Mouse (Mus musculus) stomach, embryonic 15.5 days (tissue): ENCODE results near the gene Eepd1. TPM values are rescaled to one million over a fixed set of nuclear protein-coding genes. Genes with fewer than 3 reads are reported as not detected.

Experiments
- ATAC-seq: fragments of 200-750 bp; cut with Nextera tagmentation; 2 replicates; pipeline ENCODE4 v1.8.0; 2017; ENCODE audit warnings: low read depth, moderate number of reproducible peaks, moderate TSS enrichment; ENCODE audit not compliant: insufficient read depth, low FRiP score
- H3K27ac ChIP-seq: fragments of 300-500 bp; sonication (generic); 2 replicates; pipeline ENCODE4 v1.5.1; 2015; ENCODE audit warnings: mild to moderate bottlenecking, inconsistent platforms
- H3K27me3 ChIP-seq: fragments of 300-500 bp; sonication (generic); replicated peaks from 2 replicates; pipeline ENCODE4 v1.6.1; 2015; ENCODE audit warnings: inconsistent platforms
- H3K36me3 ChIP-seq: fragments of 300-500 bp; sonication (generic); 2 replicates; pipeline ENCODE4 v1.6.1; 2015; ENCODE audit warnings: inconsistent platforms
- H3K4me1 ChIP-seq: fragments of 300-500 bp; sonication (generic); 2 replicates; pipeline ENCODE4 v1.6.1; 2015; ENCODE audit warnings: inconsistent platforms
- H3K4me2 ChIP-seq: fragments of 300-500 bp; sonication (generic); 2 replicates; pipeline ENCODE4 v1.6.1; 2015; ENCODE audit warnings: mild to moderate bottlenecking, inconsistent platforms
- H3K4me3 ChIP-seq: fragments of 300-500 bp; sonication (generic); replicated peaks from 2 replicates; pipeline ENCODE4 v1.5.1; 2015; ENCODE audit warnings: inconsistent platforms
- H3K9ac ChIP-seq: fragments of 300-500 bp; sonication (generic); 2 replicates; pipeline ENCODE4 v1.6.1; 2015; ENCODE audit warnings: inconsistent platforms
- H3K9me3 ChIP-seq: fragments of 300-500 bp; sonication (generic); 2 replicates; pipeline ENCODE4 v1.6.1; 2016; ENCODE audit warnings: inconsistent platforms
- WGBS: fragments of 180-500 bp; shearing (Covaris S2); methylation state at CpG from one replicate; pipeline ENCODE4 v1.1.7; 2015; 5-methylcytosine and 5-hydroxymethylcytosine counted together
- polyA plus RNA-seq: library from polyadenylated mRNA; unstranded; fragments of >200 nt; fragmentation: Nextera tagmentation; extraction: Ambion mirVana; gene quantifications from 2 replicates; pipeline ENCODE4 v1.2.1, GENCODE M21; 2015

Gene Eepd1
- polyA plus RNA-seq, 1 experiment from 2014 or later: 10.0 TPM

DNA sequence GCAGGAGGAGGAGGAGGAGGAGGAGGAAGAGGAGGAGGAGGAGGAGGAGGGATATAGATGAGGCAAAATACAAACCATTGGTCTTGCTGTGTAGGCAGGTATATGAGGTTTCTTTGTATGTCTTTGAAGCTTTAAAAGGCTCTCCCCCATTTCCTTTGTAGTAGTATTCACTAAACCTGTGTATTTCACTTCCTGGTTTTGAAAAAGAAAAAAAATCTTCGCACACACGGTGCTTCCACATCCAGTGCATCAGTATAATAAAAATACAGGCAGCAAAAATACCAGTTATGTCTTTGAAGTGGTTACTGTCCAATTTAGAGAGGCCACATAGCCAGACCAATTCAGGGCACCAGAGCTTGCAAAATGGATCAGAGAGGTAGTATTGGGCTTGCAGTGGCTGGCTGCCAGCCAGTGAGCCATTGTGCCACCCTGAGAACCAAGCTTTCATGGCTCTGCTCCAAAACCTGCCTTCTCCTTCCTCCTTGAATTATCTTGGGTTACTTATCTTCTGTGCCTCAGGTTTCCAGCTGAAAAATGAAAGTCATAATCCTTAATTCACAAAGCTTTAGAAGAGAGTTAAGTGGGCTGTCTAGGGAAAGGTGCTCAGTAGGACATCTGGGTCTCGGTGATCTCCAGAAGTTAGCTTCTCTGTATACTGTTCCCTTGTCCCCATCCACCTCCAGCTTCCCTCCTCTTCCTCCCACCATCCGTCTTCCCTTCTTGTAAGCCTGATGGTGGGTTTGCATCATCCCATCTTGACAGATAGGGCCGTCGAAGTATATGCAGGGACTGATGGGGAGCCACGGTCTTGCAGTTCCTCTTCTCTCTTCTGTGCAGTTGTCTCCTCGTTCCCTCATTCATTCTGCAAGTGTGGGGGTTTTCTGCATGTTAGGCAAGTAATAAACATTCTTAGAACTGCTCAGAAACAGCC lies 68.0 kb downstream of the Eepd1 start:
- Histone ChIP-seq H3K36me3 (no peaks in the 10 kb centered on the region), H3K4me1 (no peaks in the 10 kb centered on the region), H3K27ac (no peak overlapping the region), H3K4me3 (no peak overlapping the region), H3K9ac (no peak overlapping the region), H3K27me3 (no peaks in the 10 kb centered on the region), H3K9me3 (no peaks in the 10 kb centered on the region), H3K4me2 (no peak overlapping the region)
- no peak for ATAC-seq
- WGBS: 75% methylated on average over 8 of the region's 8 CpGs

DNA sequence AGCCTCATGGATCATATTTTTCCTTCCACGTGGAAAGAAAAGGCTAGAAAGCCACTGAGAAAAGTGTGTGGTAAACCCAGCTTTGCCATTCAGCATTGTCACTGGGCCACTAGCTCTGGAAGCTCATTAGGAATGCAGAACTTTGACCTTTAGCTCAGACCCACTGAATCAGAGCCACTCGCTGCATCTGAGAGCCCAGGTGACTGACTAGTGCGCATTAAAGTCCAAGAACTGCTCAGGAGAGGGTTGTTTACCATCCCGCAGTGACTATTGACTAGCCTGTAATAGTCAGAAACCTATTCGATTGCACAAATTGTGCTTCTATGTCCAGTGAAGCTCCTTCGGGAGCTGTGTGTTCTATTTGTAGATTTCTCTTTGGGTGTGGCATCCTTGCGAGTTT lies 68.8 kb downstream of the Eepd1 start:
- ATAC-seq: no peak; the same call in 1 of the 2 replicates
- 84% methylated on average over 7 of the region's 7 CpGs for WGBS
- H3K27ac ChIP-seq: no peak overlapping the region

DNA sequence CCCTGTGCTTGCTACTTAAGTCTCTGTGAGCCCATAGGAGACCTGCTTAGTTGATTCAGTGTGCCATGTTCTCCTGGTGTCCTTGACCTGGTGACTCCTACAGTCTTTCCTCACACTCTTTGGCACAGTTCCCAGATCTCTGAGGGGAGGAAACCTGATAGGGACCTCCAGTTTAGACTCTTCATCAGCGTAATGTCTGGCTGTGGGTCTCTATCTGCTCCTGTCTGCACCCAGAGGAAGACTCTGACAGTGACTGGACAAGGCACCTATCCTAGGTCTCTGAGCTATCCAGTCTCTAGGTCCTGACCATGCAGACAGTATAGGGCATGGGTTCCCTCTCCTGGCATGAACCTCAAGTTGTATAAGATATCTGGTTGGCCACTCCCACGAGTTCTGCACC lies 71.2 kb downstream of the Eepd1 start:
- no peak overlapping the region for H3K4me3 ChIP-seq
- WGBS: 67% methylated on average over 2 of the region's 2 CpGs
- no peak overlapping the region for H3K9ac ChIP-seq
- H3K36me3 ChIP-seq: no peaks in the 10 kb centered on the region
- no peaks in the 10 kb centered on the region for H3K9me3 ChIP-seq
- H3K27me3 ChIP-seq: no peaks in the 10 kb centered on the region
- no peak overlapping the region for H3K27ac ChIP-seq
- H3K4me2 ChIP-seq: no peak overlapping the region
- no peaks in the 10 kb centered on the region for H3K4me1 ChIP-seq
- no peak for ATAC-seq

More for the DNA sequence above, 68.8 kb downstream of the Eepd1 start:
- no peak overlapping the region for H3K4me3 ChIP-seq
- H3K36me3 ChIP-seq: no peaks in the 10 kb centered on the region
- no peaks in the 10 kb centered on the region for H3K9me3 ChIP-seq
- no peak overlapping the region for H3K9ac ChIP-seq
- no peaks in the 10 kb centered on the region for H3K27me3 ChIP-seq
- no peak overlapping the region for H3K4me2 ChIP-seq
- no peaks in the 10 kb centered on the region for H3K4me1 ChIP-seq

DNA sequence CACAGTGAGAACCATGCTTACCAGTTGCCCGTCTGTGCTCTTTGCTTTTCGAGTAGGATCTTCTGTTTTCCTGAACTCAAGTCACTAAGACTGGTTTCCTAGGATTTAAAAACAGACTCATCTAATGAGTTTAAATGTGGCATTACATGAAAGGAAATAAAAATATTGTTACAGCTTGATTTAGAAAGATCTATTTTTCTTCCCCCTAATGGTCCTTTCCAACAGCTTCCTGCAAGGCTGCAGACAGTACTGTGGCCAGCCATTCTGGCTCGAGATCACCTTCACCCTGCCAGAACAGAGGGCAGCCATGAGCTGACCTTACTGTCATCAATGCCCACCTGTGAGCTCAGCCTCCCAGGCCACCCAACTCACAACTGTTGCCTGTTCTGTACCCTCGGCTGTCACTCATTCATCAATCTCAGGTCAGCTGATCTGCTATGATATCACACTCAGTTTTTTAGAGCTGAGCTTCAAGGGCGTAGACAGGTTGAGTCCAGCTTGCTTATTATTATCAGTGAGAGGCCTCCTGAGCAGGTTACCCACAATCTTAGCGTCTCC lies 73.0 kb downstream of the Eepd1 start:
- Histone ChIP-seq H3K36me3 (no peaks in the 10 kb centered on the region), H3K27me3 (no peaks in the 10 kb centered on the region), H3K27ac (no peak overlapping the region), H3K9ac (no peak overlapping the region), H3K4me1 (no peaks in the 10 kb centered on the region), H3K4me2 (no peak overlapping the region), H3K9me3 (no peaks in the 10 kb centered on the region), H3K4me3 (no peak overlapping the region)
- WGBS: 63% methylated on average over 6 of the region's 6 CpGs
- ATAC-seq: no peak

DNA sequence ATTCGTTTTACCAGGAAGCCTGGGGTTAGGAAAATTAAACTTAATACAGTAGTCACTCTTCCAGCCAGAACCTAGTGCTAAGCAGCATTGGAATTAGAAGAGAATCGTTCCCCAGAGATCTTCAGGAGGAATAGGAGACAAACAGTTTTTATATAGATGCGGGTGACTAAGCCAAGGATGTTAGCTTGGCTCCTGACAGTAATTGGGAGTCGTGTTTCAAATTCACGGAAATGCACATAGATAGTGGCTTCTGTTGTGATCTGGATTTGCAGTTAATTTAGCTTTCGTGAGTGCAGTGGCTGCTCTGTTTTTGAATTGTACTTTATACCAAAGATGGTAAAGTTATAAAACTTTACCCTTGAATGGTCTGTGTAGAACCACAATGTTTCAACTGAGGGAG lies 73.9 kb downstream of the Eepd1 start:
- Histone ChIP-seq H3K9me3 (no peaks in the 10 kb centered on the region), H3K9ac (no peak overlapping the region), H3K27ac (no peak overlapping the region), H3K27me3 (no peaks in the 10 kb centered on the region), H3K4me3 (no peak overlapping the region), H3K36me3 (no peaks in the 10 kb centered on the region), H3K4me1 (no peaks in the 10 kb centered on the region), H3K4me2 (no peak overlapping the region)
- no peak for ATAC-seq
- 66% methylated on average over 6 of the region's 6 CpGs for WGBS

DNA sequence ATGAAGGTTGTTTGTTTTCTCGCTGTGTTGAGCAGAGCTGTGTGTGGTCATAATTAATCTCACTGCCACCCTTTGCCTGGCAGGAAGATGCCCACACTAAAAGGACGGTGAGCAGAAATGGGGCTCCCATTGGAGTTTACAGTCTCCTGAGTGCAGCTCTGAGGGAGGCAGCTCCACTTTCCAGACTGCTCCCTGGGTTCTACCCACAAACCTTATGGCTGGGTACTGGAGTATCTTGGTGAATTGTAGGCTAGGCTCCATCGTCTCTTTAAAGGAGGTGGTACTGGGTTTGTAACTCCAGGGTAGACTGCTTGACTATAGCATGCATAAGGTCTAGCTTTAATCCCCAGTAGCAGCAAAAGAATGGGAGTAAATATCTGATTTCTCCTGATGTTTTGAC lies 74.7 kb downstream of the Eepd1 start:
- no peak overlapping the region for H3K27ac ChIP-seq
- no peak overlapping the region for H3K9ac ChIP-seq
- no peaks in the 10 kb centered on the region for H3K36me3 ChIP-seq
- ATAC-seq: no peak
- H3K9me3 ChIP-seq: no peaks in the 10 kb centered on the region
- 83% methylated on average over 3 of the region's 3 CpGs for WGBS
- no peaks in the 10 kb centered on the region for H3K4me1 ChIP-seq
- no peaks in the 10 kb centered on the region for H3K27me3 ChIP-seq
- no peak overlapping the region for H3K4me2 ChIP-seq
- no peak overlapping the region for H3K4me3 ChIP-seq

DNA sequence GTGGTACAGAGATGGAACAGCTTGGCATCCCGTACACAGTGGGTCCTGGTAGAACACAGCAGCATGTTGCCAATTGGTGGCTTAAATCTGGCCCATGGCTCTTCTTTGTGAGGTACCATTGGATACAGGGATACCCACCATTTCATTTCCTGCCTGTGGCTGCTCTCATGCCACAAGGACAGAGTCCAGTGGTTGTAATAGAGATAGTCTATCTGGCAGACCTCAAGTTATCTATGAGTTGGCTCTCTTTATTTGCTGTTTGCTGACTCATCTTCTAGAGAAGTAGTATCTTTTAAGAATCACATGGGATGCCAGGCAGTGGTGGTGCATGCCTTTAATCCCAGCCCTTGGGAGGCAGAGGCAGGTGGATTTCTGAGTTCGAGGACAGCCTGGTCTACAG lies 76.0 kb downstream of the Eepd1 start:
- Histone ChIP-seq H3K9me3 (no peaks in the 10 kb centered on the region), H3K4me3 (no peak overlapping the region), H3K4me2 (no peak overlapping the region), H3K9ac (no peak overlapping the region), H3K4me1 (no peaks in the 10 kb centered on the region), H3K27me3 (no peaks in the 10 kb centered on the region), H3K27ac (no peak overlapping the region), H3K36me3 (no peaks in the 10 kb centered on the region)
- ATAC-seq: no peak
- WGBS: 93% methylated on average over 2 of the region's 2 CpGs

DNA sequence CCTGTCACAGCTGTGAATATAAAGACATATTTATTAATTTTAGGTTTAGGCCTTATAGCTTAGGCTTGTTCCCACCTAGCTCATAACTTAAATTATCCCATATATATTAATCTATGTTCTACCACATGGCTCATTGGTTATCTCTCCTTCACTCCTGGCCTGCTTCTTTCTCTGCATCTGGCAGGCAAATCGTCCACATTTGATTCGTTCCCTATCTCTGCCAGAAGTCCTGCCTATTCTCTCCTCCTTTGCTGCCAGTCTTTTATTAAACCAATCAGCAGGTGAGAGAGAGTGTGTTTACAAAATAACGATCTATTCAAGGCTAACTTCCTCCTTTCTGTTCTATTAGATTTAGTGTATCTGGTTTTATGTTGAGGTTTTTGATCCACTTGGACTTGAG lies 77.5 kb downstream of the Eepd1 start:
- H3K4me3 ChIP-seq: no peak overlapping the region
- no peaks in the 10 kb centered on the region for H3K27me3 ChIP-seq
- ATAC-seq: no peak
- 69% methylated on average over 3 of the region's 3 CpGs for WGBS
- no peaks in the 10 kb centered on the region for H3K9me3 ChIP-seq
- no peaks in the 10 kb centered on the region for H3K36me3 ChIP-seq
- H3K27ac ChIP-seq: no peak overlapping the region
- no peak overlapping the region for H3K9ac ChIP-seq
- no peaks in the 10 kb centered on the region for H3K4me1 ChIP-seq
- H3K4me2 ChIP-seq: no peak overlapping the region

DNA sequence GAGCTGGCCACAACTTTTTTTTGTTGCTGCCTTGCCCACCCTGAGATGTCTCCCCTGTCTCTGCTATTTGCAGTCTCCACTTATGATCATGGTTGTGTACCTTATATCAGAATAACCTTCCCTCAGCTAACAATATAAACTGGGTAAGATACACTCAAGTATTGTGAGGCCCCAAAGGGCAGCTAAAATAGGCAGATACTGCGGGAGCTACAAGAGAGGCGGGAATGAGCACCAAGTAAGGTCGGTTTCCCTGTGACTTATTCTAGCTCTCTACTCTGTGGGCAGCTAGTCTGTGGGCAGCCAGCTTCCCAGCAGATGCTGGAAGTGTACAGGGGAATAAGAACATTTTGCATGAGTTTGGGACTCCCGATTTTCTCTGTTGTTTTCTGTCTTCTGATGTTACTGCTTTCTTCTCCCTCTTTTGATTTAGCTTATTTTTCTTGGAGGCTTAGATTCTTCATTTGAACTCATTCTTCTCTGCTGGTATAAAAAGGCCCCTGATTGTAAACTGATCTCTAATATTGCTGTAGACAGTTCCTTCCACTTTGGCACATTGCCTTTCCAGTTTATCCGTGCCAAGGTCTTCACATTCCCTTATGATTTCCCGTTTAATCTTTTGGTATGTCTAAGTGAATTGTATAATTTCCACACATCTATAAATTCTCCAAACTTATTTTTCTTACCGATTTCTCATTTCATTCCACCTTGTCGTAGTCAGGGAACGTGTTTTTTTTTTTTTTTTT lies 78.8 kb downstream of the Eepd1 start:
- WGBS: 63% methylated on average over 9 of the region's 9 CpGs
- Histone ChIP-seq H3K4me2 (no peak overlapping the region), H3K4me1 (no peaks in the 10 kb centered on the region), H3K27me3 (no peaks in the 10 kb centered on the region), H3K9ac (no peak overlapping the region), H3K9me3 (no peaks in the 10 kb centered on the region), H3K4me3 (no peak overlapping the region), H3K36me3 (no peaks in the 10 kb centered on the region), H3K27ac (no peak overlapping the region)
- ATAC-seq: no peak

DNA sequence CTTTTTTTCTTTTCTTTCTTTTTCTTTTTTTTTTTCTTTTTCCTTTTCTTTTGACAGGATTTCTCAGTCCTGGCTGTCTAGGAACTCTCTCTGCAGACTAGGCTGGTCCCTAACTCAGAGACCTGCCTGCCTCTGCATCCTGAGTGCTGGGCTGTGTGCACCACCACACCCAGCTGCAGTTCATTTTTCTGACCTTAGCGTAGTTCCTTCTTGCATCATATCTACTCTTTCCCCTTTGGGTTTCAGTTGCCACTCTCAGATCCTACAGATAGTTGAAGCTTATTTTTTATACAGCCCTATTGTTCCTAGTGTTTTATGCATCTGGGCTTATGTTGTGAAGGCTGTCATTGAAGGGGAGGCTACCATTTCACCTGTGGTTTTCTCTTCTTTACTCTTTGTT lies 79.8 kb downstream of the Eepd1 start:
- Histone ChIP-seq H3K36me3 (no peaks in the 10 kb centered on the region), H3K27me3 (no peaks in the 10 kb centered on the region), H3K27ac (no peak overlapping the region), H3K4me3 (no peak overlapping the region), H3K4me2 (no peak overlapping the region), H3K9ac (no peak overlapping the region), H3K9me3 (no peaks in the 10 kb centered on the region), H3K4me1 (no peaks in the 10 kb centered on the region)
- 97% methylated on average over 1 of the region's 1 CpGs for WGBS
- no peak for ATAC-seq

DNA sequence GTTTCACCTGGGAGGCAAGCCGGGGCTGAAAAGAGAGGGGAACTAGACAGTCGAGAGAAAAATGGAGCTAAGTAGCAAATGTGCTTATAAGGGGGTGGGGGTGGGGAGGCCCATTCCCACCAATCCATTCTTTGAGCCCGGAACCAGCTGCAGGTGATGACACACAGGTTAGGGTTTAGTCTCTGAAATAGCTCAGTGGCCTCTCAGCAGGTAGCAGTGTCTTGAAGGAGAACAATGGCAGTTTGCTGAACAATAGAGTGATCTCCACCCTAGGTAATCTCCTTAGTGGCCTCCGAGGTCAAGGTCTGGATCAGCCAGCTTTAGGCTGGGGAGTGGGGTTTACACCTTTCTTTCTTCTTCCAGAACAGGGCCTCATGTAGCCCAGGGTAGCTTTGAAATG lies 82.5 kb downstream of the Eepd1 start:
- WGBS: 56% methylated on average over 4 of the region's 4 CpGs
- no peak overlapping the region for H3K27ac ChIP-seq
- no peaks in the 10 kb centered on the region for H3K27me3 ChIP-seq
- no peaks in the 10 kb centered on the region for H3K36me3 ChIP-seq
- no peak overlapping the region for H3K4me3 ChIP-seq
- no peak for ATAC-seq
- H3K9ac ChIP-seq: no peak overlapping the region
- H3K9me3 ChIP-seq: no peaks in the 10 kb centered on the region
- no peaks in the 10 kb centered on the region for H3K4me1 ChIP-seq
- no peak overlapping the region for H3K4me2 ChIP-seq

DNA sequence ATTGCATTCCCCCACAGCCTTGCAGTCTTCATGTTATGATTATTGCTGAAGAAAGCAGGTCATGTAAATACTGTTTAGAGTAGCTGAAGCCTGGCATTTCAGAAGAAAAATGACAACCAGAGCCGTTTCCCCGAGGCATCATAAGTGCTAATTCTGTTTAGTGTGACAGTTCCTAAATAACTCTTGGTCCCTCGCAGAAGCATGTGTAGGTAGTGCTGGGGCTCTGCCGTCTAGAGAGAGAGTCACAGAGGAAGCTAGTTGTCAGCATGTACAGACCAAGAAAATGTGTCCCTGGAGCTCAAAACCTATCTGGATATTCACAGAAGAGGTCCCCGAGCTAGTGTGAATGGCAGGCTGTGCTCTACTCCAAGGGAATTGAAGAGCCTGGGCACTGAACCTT lies 85.7 kb downstream of the Eepd1 start:
- 35% methylated on average over 5 of the region's 5 CpGs for WGBS
- no peak overlapping the region for H3K9ac ChIP-seq
- no peak overlapping the region for H3K27ac ChIP-seq
- H3K36me3 ChIP-seq: no peaks in the 10 kb centered on the region
- no peaks in the 10 kb centered on the region for H3K27me3 ChIP-seq
- no peak overlapping the region for H3K4me3 ChIP-seq
- no peak for ATAC-seq
- H3K9me3 ChIP-seq: no peaks in the 10 kb centered on the region
- no peaks in the 10 kb centered on the region for H3K4me1 ChIP-seq
- no peak overlapping the region for H3K4me2 ChIP-seq
